Mouse (Mus musculus): ENCODE measurements at regions not wholly inside any gene's neighbourhood (a gene's known extent, or its start where the extent isn't known, plus 50 kb on each side); places are given as distances from the start of the nearest gene placed in this dataset.
A peak's percentile ranks its signal among the peaks of the same experiment; 100 is the strongest.

- whole genome bisulfite sequencing: 56% methylated on average over 13 of the region's 13 CpGs
- no peak overlapping the region for H3K27ac ChIP-seq
- DNase-seq (ENCODE audit: low spot score): peak; percentile 46
- H3K27me3 ChIP-seq (ENCODE audit: control insufficient read depth, insufficient read depth, low read length): no peaks in the 10 kb centered on the region
- H3K9me3 ChIP-seq (ENCODE audit: control insufficient read depth, low read length): no peaks in the 10 kb centered on the region
- H3K4me2 ChIP-seq (replicated peaks): 0 out of 2 replicates have a peak overlapping the region, but pooled peaks have one; percentile 21
- H3K4me1 ChIP-seq (replicated peaks; ENCODE audit: control insufficient read depth, insufficient read depth, low read length): no peaks in the 10 kb centered on the region
- H3K9ac ChIP-seq: no peak overlapping the region
- ATAC-seq (ENCODE audit: low FRiP score): peak; percentile 74
- H3K4me3 ChIP-seq (replicated peaks; ENCODE audit: low read length): no peak overlapping the region
- no peaks in the 10 kb centered on the region for H3K36me3 ChIP-seq (replicated peaks; ENCODE audit: control insufficient read depth, insufficient read depth)
These were observed 638.8 kb downstream of the 1700064H15Rik start for GRCm38 (mm10) chr3:18989577-18990240.

- no peak overlapping the region for H3K27ac ChIP-seq
- no peaks in the 10 kb centered on the region for H3K36me3 ChIP-seq (replicated peaks; ENCODE audit: control insufficient read depth, insufficient read depth)
- no peak for ATAC-seq (ENCODE audit: low FRiP score)
- no peak for DNase-seq (ENCODE audit: low spot score)
- WGBS: 84% methylated on average over 5 of the region's 5 CpGs
- H3K9ac ChIP-seq: no peak overlapping the region
- H3K9me3 ChIP-seq (ENCODE audit: control insufficient read depth, low read length): no peaks in the 10 kb centered on the region
- H3K4me3 ChIP-seq (replicated peaks; ENCODE audit: low read length): no peak overlapping the region
- no peaks in the 10 kb centered on the region for H3K4me1 ChIP-seq (replicated peaks; ENCODE audit: control insufficient read depth, insufficient read depth, low read length)
- H3K27me3 ChIP-seq (ENCODE audit: control insufficient read depth, insufficient read depth, low read length): no peaks in the 10 kb centered on the region
- H3K4me2 ChIP-seq (replicated peaks): no peak overlapping the region
These were observed 628.3 kb downstream of the 1700064H15Rik start for GRCm38 (mm10) chr3:19000179-19000578.

- WGBS: 62% methylated on average over 7 of the region's 7 CpGs
- H3K4me2 ChIP-seq (replicated peaks): no peak overlapping the region
- no peak overlapping the region for H3K9ac ChIP-seq
- H3K27me3 ChIP-seq (ENCODE audit: control insufficient read depth, insufficient read depth, low read length): no peaks in the 10 kb centered on the region
- no peaks in the 10 kb centered on the region for H3K4me1 ChIP-seq (replicated peaks; ENCODE audit: control insufficient read depth, insufficient read depth, low read length)
- no peak overlapping the region for H3K4me3 ChIP-seq (replicated peaks; ENCODE audit: low read length)
- no peak for DNase-seq (ENCODE audit: low spot score)
- H3K9me3 ChIP-seq (ENCODE audit: control insufficient read depth, low read length): no peaks in the 10 kb centered on the region
- no peak overlapping the region for H3K27ac ChIP-seq
- no peaks in the 10 kb centered on the region for H3K36me3 ChIP-seq (replicated peaks; ENCODE audit: control insufficient read depth, insufficient read depth)
- no peak for ATAC-seq (ENCODE audit: low FRiP score)
These were observed 626.4 kb downstream of the 1700064H15Rik start for GRCm38 (mm10) chr3:19002056-19002455.

- no peak for ATAC-seq (ENCODE audit: low FRiP score)
- Histone ChIP-seq H3K27me3 (ENCODE audit: control insufficient read depth, insufficient read depth, low read length) (no peaks in the 10 kb centered on the region), H3K4me3 (replicated peaks; ENCODE audit: low read length) (no peak overlapping the region), H3K9me3 (ENCODE audit: control insufficient read depth, low read length) (no peaks in the 10 kb centered on the region), H3K36me3 (replicated peaks; ENCODE audit: control insufficient read depth, insufficient read depth) (no peaks in the 10 kb centered on the region), H3K9ac (no peak overlapping the region), H3K4me2 (replicated peaks) (no peak overlapping the region), H3K27ac (no peak overlapping the region), H3K4me1 (replicated peaks; ENCODE audit: control insufficient read depth, insufficient read depth, low read length) (no peaks in the 10 kb centered on the region)
- 77% methylated on average over 1 of the region's 1 CpGs for WGBS
- DNase-seq (ENCODE audit: low spot score): no peak
These were observed 623.7 kb downstream of the 1700064H15Rik start for GRCm38 (mm10) chr3:19004792-19005191.

- H3K4me3 ChIP-seq (replicated peaks; ENCODE audit: low read length): no peak overlapping the region
- WGBS: 62% methylated on average over 3 of the region's 3 CpGs
- H3K9ac ChIP-seq: no peak overlapping the region
- no peaks in the 10 kb centered on the region for H3K36me3 ChIP-seq (replicated peaks; ENCODE audit: control insufficient read depth, insufficient read depth)
- H3K27me3 ChIP-seq (ENCODE audit: control insufficient read depth, insufficient read depth, low read length): no peaks in the 10 kb centered on the region
- ATAC-seq (ENCODE audit: low FRiP score) (no peak), DNase-seq (ENCODE audit: low spot score) (no peak)
- H3K4me2 ChIP-seq (replicated peaks): no peak overlapping the region
- no peaks in the 10 kb centered on the region for H3K9me3 ChIP-seq (ENCODE audit: control insufficient read depth, low read length)
- H3K27ac ChIP-seq: no peak overlapping the region
- no peaks in the 10 kb centered on the region for H3K4me1 ChIP-seq (replicated peaks; ENCODE audit: control insufficient read depth, insufficient read depth, low read length)
These were observed 583.9 kb downstream of the 1700064H15Rik start for GRCm38 (mm10) chr3:19044566-19044965.

GRCm38 (mm10) chr3:19045933-19046332, 582.5 kb downstream of the 1700064H15Rik start:
- no peak for ATAC-seq (ENCODE audit: low FRiP score)
- Histone ChIP-seq H3K9me3 (ENCODE audit: control insufficient read depth, low read length) (no peaks in the 10 kb centered on the region), H3K27ac (no peak overlapping the region), H3K4me1 (replicated peaks; ENCODE audit: control insufficient read depth, insufficient read depth, low read length) (no peaks in the 10 kb centered on the region), H3K27me3 (ENCODE audit: control insufficient read depth, insufficient read depth, low read length) (no peaks in the 10 kb centered on the region), H3K9ac (no peak overlapping the region), H3K36me3 (replicated peaks; ENCODE audit: control insufficient read depth, insufficient read depth) (no peaks in the 10 kb centered on the region), H3K4me3 (replicated peaks; ENCODE audit: low read length) (no peak overlapping the region), H3K4me2 (replicated peaks) (no peak overlapping the region)
- no peak for DNase-seq (ENCODE audit: low spot score)

- Histone ChIP-seq H3K9me3 (ENCODE audit: control insufficient read depth, low read length) (no peaks in the 10 kb centered on the region), H3K27ac (no peak overlapping the region), H3K9ac (no peak overlapping the region), H3K36me3 (replicated peaks; ENCODE audit: control insufficient read depth, insufficient read depth) (no peaks in the 10 kb centered on the region), H3K4me3 (replicated peaks; ENCODE audit: low read length) (no peak overlapping the region), H3K4me2 (replicated peaks) (no peak overlapping the region), H3K4me1 (replicated peaks; ENCODE audit: control insufficient read depth, insufficient read depth, low read length) (no peaks in the 10 kb centered on the region), H3K27me3 (ENCODE audit: control insufficient read depth, insufficient read depth, low read length) (no peaks in the 10 kb centered on the region)
- ATAC-seq (ENCODE audit: low FRiP score): no peak
- 72% methylated on average over 1 of the region's 1 CpGs for WGBS
- no peak for DNase-seq (ENCODE audit: low spot score)
These were observed 581.9 kb downstream of the 1700064H15Rik start for GRCm38 (mm10) chr3:19046610-19047009.

- 78% methylated on average over 3 of the region's 3 CpGs for WGBS
- DNase-seq (ENCODE audit: low spot score) (no peak), ATAC-seq (ENCODE audit: low FRiP score) (no peak)
- H3K9me3 ChIP-seq (ENCODE audit: control insufficient read depth, low read length): no peaks in the 10 kb centered on the region
- H3K27ac ChIP-seq: no peak overlapping the region
- H3K36me3 ChIP-seq (replicated peaks; ENCODE audit: control insufficient read depth, insufficient read depth): no peaks in the 10 kb centered on the region
- no peak overlapping the region for H3K9ac ChIP-seq
- no peak overlapping the region for H3K4me2 ChIP-seq (replicated peaks)
- peaks cover 3% of the 10 kb centered on the region; the same call in 1 of the 2 replicates for H3K4me1 ChIP-seq (replicated peaks; ENCODE audit: control insufficient read depth, insufficient read depth, low read length)
- 0 out of 2 replicates have a peak, but pooled peaks cover 3% of the 10 kb centered on the region for H3K27me3 ChIP-seq (ENCODE audit: control insufficient read depth, insufficient read depth, low read length)
- no peak overlapping the region for H3K4me3 ChIP-seq (replicated peaks; ENCODE audit: low read length)
These were observed 572.5 kb downstream of the 1700064H15Rik start for GRCm38 (mm10) chr3:19055961-19056360.

- H3K4me2 ChIP-seq (replicated peaks): no peak overlapping the region
- no peak overlapping the region for H3K4me3 ChIP-seq (replicated peaks; ENCODE audit: low read length)
- no peak overlapping the region for H3K27ac ChIP-seq
- WGBS: 20% methylated on average over 9 of the region's 9 CpGs
- no peaks in the 10 kb centered on the region for H3K9me3 ChIP-seq (ENCODE audit: control insufficient read depth, low read length)
- no peak for ATAC-seq (ENCODE audit: low FRiP score)
- no peak overlapping the region for H3K9ac ChIP-seq
- 0 out of 2 replicates have a peak, but pooled peaks cover 3% of the 10 kb centered on the region for H3K27me3 ChIP-seq (ENCODE audit: control insufficient read depth, insufficient read depth, low read length)
- peaks cover 3% of the 10 kb centered on the region; the same call in 1 of the 2 replicates for H3K4me1 ChIP-seq (replicated peaks; ENCODE audit: control insufficient read depth, insufficient read depth, low read length)
- H3K36me3 ChIP-seq (replicated peaks; ENCODE audit: control insufficient read depth, insufficient read depth): no peaks in the 10 kb centered on the region
- DNase-seq (ENCODE audit: low spot score): no peak
These were observed 571.9 kb downstream of the 1700064H15Rik start for GRCm38 (mm10) chr3:19056623-19057022.

Measured in hindbrain, embryonic 14.5 days (tissue).